Mouse (Mus musculus): Measurements from ENCODE around the gene Spata31d1a. TPM values are rescaled to one million over a fixed set of nuclear protein-coding genes. Genes with fewer than 3 reads are reported as not detected.

The Spata31d1a gene
- polyA plus RNA-seq (2015; fragmentation: Nextera tagmentation; extraction: Ambion mirVana) = 0.19 TPM in 1 of 2 replicates, not detected in the other

DNA sequence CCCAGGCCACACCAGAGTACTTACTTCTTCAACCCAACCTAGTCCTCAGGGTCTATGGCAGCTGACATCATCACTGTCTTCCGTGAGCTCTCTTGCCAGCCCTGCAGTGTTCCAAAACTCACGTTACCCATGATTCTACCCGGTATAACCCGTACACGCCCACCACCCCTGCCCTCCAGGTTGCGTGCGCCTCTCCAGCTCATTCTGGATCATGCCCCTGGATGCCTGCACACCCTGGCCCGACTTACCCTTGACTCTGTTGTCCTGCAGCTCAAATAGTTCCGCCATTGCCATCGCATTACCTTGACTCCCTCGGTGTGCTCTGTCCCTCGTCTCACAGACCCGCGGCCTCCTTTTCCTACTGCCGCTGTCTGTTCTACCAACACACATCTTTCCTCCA lies at the start of gene Spata31d1a:
Gene Spata31d1a, minus strand, starts transcription at position 101 of the 400 bp plus-strand sequence.
- no peak within 1 kb of the TSS for H3K4me2 ChIP-seq (ENCODE audit: low read length)
- H3K9me3 ChIP-seq (replicated peaks; ENCODE audit: low read length) = no peaks in the 10 kb centered on the region
- H3K27ac ChIP-seq = no peak within 1 kb of the TSS
- 90% methylated on average over 15 of the region's 15 CpGs for WGBS
- DNase-seq (ENCODE audit: low spot score) (no peak), ATAC-seq (replicated peaks; ENCODE audit: low FRiP score, low read depth) (no peak)
- no peaks in the 10 kb centered on the region for H3K4me1 ChIP-seq (replicated peaks; ENCODE audit: insufficient read depth, low read length)
- no peaks in the 10 kb centered on the region for H3K27me3 ChIP-seq (ENCODE audit: insufficient read depth, low read length)
- H3K9ac ChIP-seq (ENCODE audit: low read depth, low read length) = no peak within 1 kb of the TSS
- TF ChIP-seq CTCF (IDR thresholded peaks at IDR 0.05; ENCODE audit: low read depth) = no peak
- no peaks in the 10 kb centered on the region for H3K36me3 ChIP-seq (ENCODE audit: insufficient read depth, low read length)
- H3K4me3 ChIP-seq (replicated peaks; ENCODE audit: low read depth, low read length) = no peak within 1 kb of the TSS

- 76% methylated on average over 7 of the region's 7 CpGs for WGBS
- no peak for ATAC-seq (replicated peaks; ENCODE audit: low FRiP score, low read depth)
Measured at GRCm38 (mm10) chr13:59756906-59757305, 46.8 kb upstream of the Spata31d1a start.

GRCm38 (mm10) chr13:59750310-59750709 lies 40.2 kb upstream of the Spata31d1a start:
- no peaks in the 10 kb centered on the region for H3K9me3 ChIP-seq (replicated peaks; ENCODE audit: low read length)
- 0 out of 2 replicates have a peak, but pooled peaks cover 9% of the 10 kb centered on the region for H3K36me3 ChIP-seq (ENCODE audit: insufficient read depth, low read length)
- no peak overlapping the region for H3K4me2 ChIP-seq (ENCODE audit: low read length)
- no peak for DNase-seq (ENCODE audit: low spot score)
- 72% methylated on average over 12 of the region's 12 CpGs for WGBS
- no peak for TF ChIP-seq CTCF (IDR thresholded peaks at IDR 0.05; ENCODE audit: low read depth)
- no peaks in the 10 kb centered on the region for H3K27me3 ChIP-seq (ENCODE audit: insufficient read depth, low read length)
- no peaks in the 10 kb centered on the region for H3K4me1 ChIP-seq (replicated peaks; ENCODE audit: insufficient read depth, low read length)
- H3K4me3 ChIP-seq (replicated peaks; ENCODE audit: low read depth, low read length) = no peak overlapping the region
- ATAC-seq (replicated peaks; ENCODE audit: low FRiP score, low read depth) = no peak
- H3K9ac ChIP-seq (ENCODE audit: low read depth, low read length) = no peak overlapping the region
- no peak overlapping the region for H3K27ac ChIP-seq

More at GRCm38 (mm10) chr13:59756906-59757305, 46.8 kb upstream of the Spata31d1a start:
- Histone ChIP-seq H3K4me2 (ENCODE audit: low read length) (no peak overlapping the region), H3K36me3 (ENCODE audit: insufficient read depth, low read length) (peaks cover 36% of the 10 kb centered on the region), H3K9me3 (replicated peaks; ENCODE audit: low read length) (no peaks in the 10 kb centered on the region), H3K27ac (no peak overlapping the region), H3K27me3 (ENCODE audit: insufficient read depth, low read length) (no peaks in the 10 kb centered on the region), H3K9ac (ENCODE audit: low read depth, low read length) (no peak overlapping the region), H3K4me1 (replicated peaks; ENCODE audit: insufficient read depth, low read length) (0 out of 2 replicates have a peak, but pooled peaks cover 2% of the 10 kb centered on the region), H3K4me3 (replicated peaks; ENCODE audit: low read depth, low read length) (no peak overlapping the region)
- TF ChIP-seq CTCF (IDR thresholded peaks at IDR 0.05; ENCODE audit: low read depth) = no peak
- peak; percentile 54 for DNase-seq (ENCODE audit: low spot score)

GRCm38 (mm10) chr13:59746711-59747110 lies 36.6 kb upstream of the Spata31d1a start, which contains the start of gene 1700014D04Rik:
Gene 1700014D04Rik, minus strand, starts transcription at chr13:59746752.
- TF ChIP-seq CTCF (IDR thresholded peaks at IDR 0.05; ENCODE audit: low read depth) = no peak
- 0 out of 2 replicates have a peak, but pooled peaks have one; percentile 33 for ATAC-seq (replicated peaks; ENCODE audit: low FRiP score, low read depth)

DNA sequence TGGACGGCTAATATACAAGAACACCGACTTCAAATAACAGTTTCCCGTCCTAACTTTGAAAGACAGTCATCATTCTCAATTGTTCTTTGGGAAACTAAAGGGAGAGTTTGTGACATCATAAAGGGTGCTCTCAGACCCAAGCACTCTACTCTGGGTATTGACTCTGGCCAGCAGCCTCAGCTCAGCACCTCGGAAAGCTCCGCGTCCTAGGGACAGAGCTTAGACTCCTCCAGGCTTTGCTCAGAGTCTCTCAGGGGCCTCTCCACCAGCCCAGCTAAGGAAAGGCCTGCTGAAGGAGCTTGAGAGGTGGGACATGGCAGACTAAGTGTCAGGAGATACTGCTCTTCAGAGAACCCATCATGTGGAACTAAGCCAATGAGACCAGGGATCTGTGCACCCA lies 36.0 kb upstream of the Spata31d1a start:
- Histone ChIP-seq H3K4me1 (replicated peaks; ENCODE audit: insufficient read depth, low read length) (no peaks in the 10 kb centered on the region), H3K4me3 (replicated peaks; ENCODE audit: low read depth, low read length) (no peak overlapping the region), H3K27me3 (ENCODE audit: insufficient read depth, low read length) (no peaks in the 10 kb centered on the region), H3K4me2 (ENCODE audit: low read length) (no peak overlapping the region), H3K9ac (ENCODE audit: low read depth, low read length) (no peak overlapping the region), H3K27ac (no peak overlapping the region), H3K9me3 (replicated peaks; ENCODE audit: low read length) (no peaks in the 10 kb centered on the region), H3K36me3 (ENCODE audit: insufficient read depth, low read length) (no peaks in the 10 kb centered on the region)
- no peak for TF ChIP-seq CTCF (IDR thresholded peaks at IDR 0.05; ENCODE audit: low read depth)
- DNase-seq (ENCODE audit: low spot score) (peak; percentile 55), ATAC-seq (replicated peaks; ENCODE audit: low FRiP score, low read depth) (no peak)
- 69% methylated on average over 6 of the region's 6 CpGs for WGBS

More at GRCm38 (mm10) chr13:59746711-59747110, 36.6 kb upstream of the Spata31d1a start, which contains the start of gene 1700014D04Rik:
- H3K4me2 ChIP-seq (ENCODE audit: low read length) = no peak within 1 kb of the TSS
- no peaks in the 10 kb centered on the region for H3K36me3 ChIP-seq (ENCODE audit: insufficient read depth, low read length)
- no peaks in the 10 kb centered on the region for H3K27me3 ChIP-seq (ENCODE audit: insufficient read depth, low read length)
- WGBS = 76% methylated on average over 9 of the region's 9 CpGs
- H3K4me3 ChIP-seq (replicated peaks; ENCODE audit: low read depth, low read length) = no peak within 1 kb of the TSS
- no peaks in the 10 kb centered on the region for H3K9me3 ChIP-seq (replicated peaks; ENCODE audit: low read length)
- DNase-seq (ENCODE audit: low spot score) = no peak
- no peak within 1 kb of the TSS for H3K9ac ChIP-seq (ENCODE audit: low read depth, low read length)
- H3K27ac ChIP-seq = no peak within 1 kb of the TSS
- no peaks in the 10 kb centered on the region for H3K4me1 ChIP-seq (replicated peaks; ENCODE audit: insufficient read depth, low read length)

GRCm38 (mm10) chr13:59745462-59745861 lies 35.3 kb upstream of the Spata31d1a start:
- TF ChIP-seq CTCF (IDR thresholded peaks at IDR 0.05; ENCODE audit: low read depth) = no peak; the same call in 1 of the 2 replicates

DNA sequence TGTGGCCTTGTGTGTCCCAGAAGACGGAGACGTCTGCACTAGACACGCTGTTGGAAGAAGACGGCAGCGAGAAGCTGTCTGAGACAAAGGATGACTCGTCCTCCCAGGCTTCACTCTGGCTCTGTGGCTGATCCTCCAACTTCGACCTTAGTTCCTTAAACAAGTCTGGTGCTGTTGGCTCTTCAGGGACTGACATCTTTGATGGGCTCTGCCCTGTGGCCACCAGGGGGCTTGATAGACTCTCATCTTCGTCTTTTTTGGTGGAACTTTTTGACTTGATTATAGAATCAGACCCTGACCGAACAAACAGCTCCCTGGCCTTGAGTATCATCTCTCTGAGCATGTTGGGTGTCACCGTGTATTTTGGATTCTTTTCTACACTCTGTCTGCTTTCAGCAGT lies 31.6 kb upstream of the Spata31d1a start:
- peak; percentile 60 for TF ChIP-seq CTCF (IDR thresholded peaks at IDR 0.05; ENCODE audit: low read depth)
- Histone ChIP-seq H3K9me3 (replicated peaks; ENCODE audit: low read length) (no peaks in the 10 kb centered on the region), H3K9ac (ENCODE audit: low read depth, low read length) (no peak overlapping the region), H3K4me1 (replicated peaks; ENCODE audit: insufficient read depth, low read length) (no peaks in the 10 kb centered on the region), H3K27me3 (ENCODE audit: insufficient read depth, low read length) (no peaks in the 10 kb centered on the region), H3K4me3 (replicated peaks; ENCODE audit: low read depth, low read length) (no peak overlapping the region), H3K27ac (no peak overlapping the region), H3K36me3 (ENCODE audit: insufficient read depth, low read length) (no peaks in the 10 kb centered on the region), H3K4me2 (ENCODE audit: low read length) (no peak overlapping the region)
- no peak for ATAC-seq (replicated peaks; ENCODE audit: low FRiP score, low read depth)
- 72% methylated on average over 10 of the region's 10 CpGs for WGBS
- no peak for DNase-seq (ENCODE audit: low spot score)

More at GRCm38 (mm10) chr13:59745462-59745861, 35.3 kb upstream of the Spata31d1a start:
- Histone ChIP-seq H3K36me3 (ENCODE audit: insufficient read depth, low read length) (no peaks in the 10 kb centered on the region), H3K9me3 (replicated peaks; ENCODE audit: low read length) (no peaks in the 10 kb centered on the region), H3K27ac (no peak overlapping the region), H3K4me1 (replicated peaks; ENCODE audit: insufficient read depth, low read length) (no peaks in the 10 kb centered on the region), H3K27me3 (ENCODE audit: insufficient read depth, low read length) (no peaks in the 10 kb centered on the region), H3K4me3 (replicated peaks; ENCODE audit: low read depth, low read length) (no peak overlapping the region), H3K9ac (ENCODE audit: low read depth, low read length) (no peak overlapping the region), H3K4me2 (ENCODE audit: low read length) (no peak overlapping the region)
- ATAC-seq (replicated peaks; ENCODE audit: low FRiP score, low read depth) (no peak), DNase-seq (ENCODE audit: low spot score) (no peak)
- 78% methylated on average over 6 of the region's 6 CpGs for WGBS

All from kidney, postnatal 0 days (tissue).